Mouse (Mus musculus) E14TG2a.4 (cell line): Measurements from ENCODE around the gene Wdr46.
A peak's percentile ranks its signal among the peaks of the same experiment; 100 is the strongest.

Source experiments
- H3K27me3 ChIP-seq: 2 replicates; pipeline ENCODE4 v1.6.1; 2014; ENCODE audit warnings: low read length, control low read depth; ENCODE audit not compliant: insufficient read depth
- H3K36me3 ChIP-seq: 2 replicates; pipeline ENCODE4 v1.6.1; 2014; ENCODE audit warnings: low read length, control low read depth; ENCODE audit not compliant: insufficient read depth
- H3K4me1 ChIP-seq: replicated peaks from 2 replicates; pipeline ENCODE4 v1.6.1; 2014; ENCODE audit warnings: low read depth, low read length, control low read depth
- H3K4me3 ChIP-seq: replicated peaks from 2 replicates; pipeline ENCODE4 v1.5.1; 2014; ENCODE audit warnings: mild to moderate bottlenecking, low read length
- H3K9me3 ChIP-seq: 2 replicates; pipeline ENCODE4 v1.6.1; 2014; ENCODE audit warnings: low read length, control low read depth
- CTCF ChIP-seq: conservative IDR thresholded peaks from 2 replicates; pipeline ENCODE4 v1.5.1; 2014; ENCODE audit warnings: low read length
- NANOG ChIP-seq: IDR thresholded peaks from 2 replicates; pipeline ENCODE4 v1.6.1; 2014; ENCODE audit warnings: borderline replicate concordance, low read length, mixed read lengths
- POU5F1 ChIP-seq: IDR thresholded peaks from 2 replicates; pipeline ENCODE4 v1.6.1; 2014; ENCODE audit warnings: low read length, borderline replicate concordance

Wdr46 gene

DNA sequence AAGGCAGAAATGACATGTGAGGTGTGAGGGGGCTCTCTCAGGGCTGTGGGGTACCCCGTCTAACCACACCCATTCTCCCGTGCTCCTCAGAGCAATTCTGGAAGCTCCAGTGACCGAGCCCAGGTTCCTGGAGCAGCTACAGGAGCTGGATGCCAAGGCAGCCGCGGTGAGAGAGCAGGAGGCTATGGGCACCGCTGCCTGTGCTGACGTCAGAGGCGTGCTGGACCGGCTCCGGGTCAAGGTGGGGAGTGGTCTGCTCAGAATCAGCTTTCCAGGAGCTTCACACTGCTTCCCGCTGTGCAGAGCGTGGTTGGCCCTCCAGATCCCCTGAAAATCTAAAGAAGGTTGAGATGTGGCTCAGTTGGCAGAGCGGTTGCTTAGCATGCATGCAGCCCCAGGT lies 18.7 kb downstream of the Wdr46 start:
- no peaks in the 10 kb centered on the region for H3K27me3 ChIP-seq
- peaks cover 80% of the 10 kb centered on the region for H3K36me3 ChIP-seq
- no peak for TF ChIP-seq CTCF
- H3K9me3 ChIP-seq, result no peaks in the 10 kb centered on the region
- H3K4me3 ChIP-seq, result no peak overlapping the region
- H3K4me1 ChIP-seq, result peaks cover 22% of the 10 kb centered on the region

GRCm38 (mm10) chr17:33959948-33960347 lies 19.5 kb downstream of the Wdr46 start:
- TF ChIP-seq CTCF (no peak), NANOG (no peak), POU5F1 (no peak)
- Histone ChIP-seq H3K4me3 (no peak overlapping the region), H3K36me3 (peaks cover 77% of the 10 kb centered on the region), H3K9me3 (no peaks in the 10 kb centered on the region), H3K4me1 (peaks cover 17% of the 10 kb centered on the region), H3K27me3 (no peaks in the 10 kb centered on the region)

GRCm38 (mm10) chr17:33962876-33963275 lies 22.4 kb downstream of the Wdr46 start:
- TF ChIP-seq POU5F1, result no peak
- TF ChIP-seq CTCF, result no peak
- H3K9me3 ChIP-seq, result no peaks in the 10 kb centered on the region
- no peaks in the 10 kb centered on the region for H3K27me3 ChIP-seq
- no peak overlapping the region for H3K4me3 ChIP-seq
- H3K4me1 ChIP-seq, result peaks cover 14% of the 10 kb centered on the region
- H3K36me3 ChIP-seq, result peaks cover 86% of the 10 kb centered on the region

GRCm38 (mm10) chr17:33965082-33965845 lies 24.8 kb downstream of the Wdr46 start:
- TF ChIP-seq POU5F1, result no peak
- no peak for TF ChIP-seq CTCF
- TF ChIP-seq NANOG, result no peak
- no peaks in the 10 kb centered on the region for H3K27me3 ChIP-seq
- no peaks in the 10 kb centered on the region for H3K9me3 ChIP-seq
- H3K4me1 ChIP-seq, result peaks cover 17% of the 10 kb centered on the region
- H3K36me3 ChIP-seq, result peaks cover 62% of the 10 kb centered on the region
- H3K4me3 ChIP-seq, result no peak overlapping the region

GRCm38 (mm10) chr17:33965846-33966550 lies 25.5 kb downstream of the Wdr46 start:
- Histone ChIP-seq H3K4me3 (no peak overlapping the region), H3K4me1 (peaks cover 17% of the 10 kb centered on the region), H3K27me3 (no peaks in the 10 kb centered on the region), H3K9me3 (no peaks in the 10 kb centered on the region), H3K36me3 (peaks cover 55% of the 10 kb centered on the region)
- TF ChIP-seq POU5F1 (no peak), CTCF (no peak), NANOG (no peak)

DNA sequence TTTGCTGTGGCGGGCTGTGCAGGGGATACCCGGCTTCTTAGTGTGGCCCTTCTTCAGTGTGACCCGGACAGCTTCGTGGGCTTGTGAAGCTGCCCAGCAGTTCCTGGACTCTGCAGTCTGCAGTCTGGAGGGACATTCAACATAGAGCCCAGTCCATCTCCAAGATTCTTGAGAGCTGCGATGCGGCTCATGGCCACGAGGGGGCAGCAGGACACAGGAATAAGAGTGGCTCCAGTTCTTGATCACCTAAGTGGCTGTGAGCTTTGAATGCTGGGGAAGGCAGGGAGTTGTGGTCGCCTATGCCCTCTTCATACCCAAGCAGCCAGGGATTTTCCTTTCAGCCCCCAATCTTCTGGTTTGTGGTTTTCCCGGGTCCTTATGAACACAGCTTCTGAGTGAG lies 28.0 kb downstream of the Wdr46 start:
- peaks cover 17% of the 10 kb centered on the region for H3K4me1 ChIP-seq
- no peaks in the 10 kb centered on the region for H3K9me3 ChIP-seq
- H3K27me3 ChIP-seq, result no peaks in the 10 kb centered on the region
- peaks cover 30% of the 10 kb centered on the region for H3K36me3 ChIP-seq
- TF ChIP-seq POU5F1 (no peak), NANOG (no peak), CTCF (peak; percentile 83)
- H3K4me3 ChIP-seq, result no peak overlapping the region

DNA sequence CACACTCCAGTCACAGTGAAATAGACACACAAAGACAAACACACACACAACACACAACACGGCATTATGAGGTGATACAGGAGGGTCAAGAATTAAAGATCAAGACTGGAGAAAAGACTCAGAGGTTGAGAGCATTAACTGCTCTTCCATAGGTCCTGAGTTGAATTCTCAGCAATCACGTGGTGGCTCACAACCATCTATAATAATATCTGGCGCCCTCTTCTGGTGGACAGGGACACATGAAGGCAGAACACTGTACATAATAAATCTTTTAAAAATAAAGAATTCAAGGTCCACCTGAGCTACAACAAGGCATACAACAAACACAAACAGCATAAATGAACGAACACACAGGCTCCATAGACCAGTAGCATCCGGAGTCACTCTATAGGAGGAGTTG lies 28.5 kb downstream of the Wdr46 start:
- H3K27me3 ChIP-seq, result no peaks in the 10 kb centered on the region
- H3K9me3 ChIP-seq, result no peaks in the 10 kb centered on the region
- TF ChIP-seq POU5F1 (no peak), NANOG (no peak), CTCF (peak; percentile 42)
- H3K4me3 ChIP-seq, result no peak overlapping the region
- H3K4me1 ChIP-seq, result peaks cover 17% of the 10 kb centered on the region
- H3K36me3 ChIP-seq, result peaks cover 26% of the 10 kb centered on the region

GRCm38 (mm10) chr17:33969394-33969793 lies 28.9 kb downstream of the Wdr46 start:
- Histone ChIP-seq H3K4me3 (no peak overlapping the region), H3K4me1 (peaks cover 17% of the 10 kb centered on the region), H3K36me3 (peaks cover 23% of the 10 kb centered on the region), H3K27me3 (0 out of 2 replicates have a peak, but pooled peaks cover 4% of the 10 kb centered on the region), H3K9me3 (no peaks in the 10 kb centered on the region)
- TF ChIP-seq CTCF, result peak; percentile 82
- no peak for TF ChIP-seq POU5F1
- no peak for TF ChIP-seq NANOG
